Mouse (Mus musculus): ENCODE measurements at regions not wholly inside any gene's neighbourhood (a gene's known extent, or its start where the extent isn't known, plus 50 kb on each side); places are given as distances from the start of the nearest gene placed in this dataset.
A peak's percentile ranks its signal among the peaks of the same experiment; 100 is the strongest.

- no peak for DNase-seq
These were observed 304.1 kb upstream of the Klf3 start for GRCm38 (mm10) chr5:64499131-64499530.

GRCm38 (mm10) chr5:64500413-64500812, 302.8 kb upstream of the Klf3 start:
- no peak for DNase-seq

GRCm38 (mm10) chr5:64500866-64501265, 302.3 kb upstream of the Klf3 start:
- peak; percentile 30 for DNase-seq

GRCm38 (mm10) chr5:64501746-64502145, 301.4 kb upstream of the Klf3 start:
- DNase-seq, result no peak

DNA sequence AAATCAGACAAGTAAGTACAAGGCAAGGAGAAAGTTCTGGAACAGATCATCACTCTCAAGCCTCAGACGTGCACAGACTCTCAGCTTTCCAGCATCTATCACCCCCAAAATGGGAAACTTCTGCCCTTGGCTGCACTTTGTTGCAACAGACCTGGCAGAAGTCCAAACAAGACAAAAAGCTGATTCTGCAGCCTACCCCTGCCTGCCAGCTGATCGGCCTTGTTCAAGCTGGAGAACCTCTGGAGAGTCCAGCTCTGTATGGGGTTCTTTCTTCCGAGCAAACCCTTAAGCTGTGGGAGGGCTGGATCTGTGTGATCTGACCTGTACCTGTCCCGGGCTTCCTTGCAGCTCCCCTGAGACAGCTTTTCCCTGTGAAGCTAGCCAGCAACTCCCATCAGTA, 299.7 kb upstream of the Klf3 start:
- peak; percentile 87 for DNase-seq

GRCm38 (mm10) chr5:64504507-64504906, 298.7 kb upstream of the Klf3 start:
- peak; percentile 27 for DNase-seq

DNA sequence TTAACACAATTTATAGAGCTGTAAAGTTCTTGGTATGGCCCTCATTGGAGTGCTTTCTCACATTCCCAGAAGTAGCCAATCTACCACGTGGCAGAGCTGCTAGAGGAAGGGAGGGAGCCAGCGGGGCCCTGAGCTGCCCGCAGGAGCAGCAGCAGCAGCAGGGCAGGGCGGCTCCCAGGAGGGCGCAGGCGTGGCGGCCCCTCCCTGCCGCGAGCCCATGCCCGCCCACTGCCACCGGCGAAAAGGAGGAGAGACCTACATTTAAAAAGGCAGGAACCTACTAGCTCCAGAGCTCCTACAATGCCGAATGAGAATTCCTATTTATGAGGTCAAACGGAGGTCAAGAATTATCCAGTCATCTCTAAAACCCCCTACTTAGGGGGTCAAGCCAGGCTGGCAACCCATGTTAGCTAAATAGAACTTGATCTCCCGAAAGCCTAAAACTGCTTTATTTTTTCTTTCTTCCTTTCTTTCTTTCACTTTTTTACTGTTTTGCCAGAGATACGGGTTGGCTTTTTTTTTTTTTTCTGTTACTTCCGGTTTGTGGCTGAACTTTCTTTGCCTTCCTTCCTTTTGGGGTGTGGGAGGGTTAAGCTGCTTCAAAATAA, 297.9 kb upstream of the Klf3 start:
- DNase-seq, result peak; percentile 87

- peak; percentile 91 for DNase-seq
These were observed 297.2 kb upstream of the Klf3 start for GRCm38 (mm10) chr5:64505835-64506600.

GRCm38 (mm10) chr5:64508565-64508964, 294.6 kb upstream of the Klf3 start:
- peak; percentile 46 for DNase-seq

DNA sequence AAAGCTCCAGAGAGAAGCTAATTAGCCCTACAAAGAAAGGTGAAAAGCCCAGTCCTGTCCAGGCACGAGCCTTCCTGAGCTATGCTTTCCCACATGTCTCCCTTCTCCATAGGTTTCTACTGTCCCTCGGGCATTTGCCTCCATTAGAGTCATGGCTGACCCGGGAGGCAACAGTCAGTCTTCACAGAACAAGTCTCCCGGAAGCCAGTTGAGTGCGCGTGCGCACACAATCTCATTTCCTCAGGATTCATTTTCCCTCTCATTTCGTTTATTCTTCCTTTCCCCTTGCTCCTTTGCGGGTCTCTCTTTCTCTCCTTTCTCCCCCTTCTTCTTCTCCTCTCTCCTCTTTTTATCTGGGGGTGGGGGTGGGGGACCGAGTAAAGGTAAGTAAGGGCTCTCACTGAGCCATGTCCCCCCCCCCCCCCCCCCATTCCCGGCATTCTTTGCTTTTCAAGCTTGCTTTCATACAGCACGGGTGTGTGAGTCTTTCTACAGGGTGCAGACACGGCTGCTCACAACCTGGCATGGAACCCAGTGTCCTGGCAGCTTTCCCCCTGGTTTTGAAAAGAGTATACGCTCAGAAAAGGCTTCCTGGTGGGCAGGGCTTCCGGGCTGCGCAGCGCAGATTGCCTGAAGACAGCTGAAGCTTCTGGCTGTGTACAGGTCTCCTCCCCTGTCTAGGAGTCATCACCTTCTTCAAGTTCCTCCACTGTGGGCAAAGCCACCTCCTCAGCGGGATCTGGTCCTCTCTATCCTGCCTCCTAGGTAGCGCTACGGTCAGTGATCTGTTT, 289.8 kb upstream of the Klf3 start:
- DNase-seq, result no peak

- DNase-seq, result no peak
These were observed 287.0 kb upstream of the Klf3 start for GRCm38 (mm10) chr5:64516115-64516665.

- no peak for DNase-seq
These were observed 285.9 kb upstream of the Klf3 start for GRCm38 (mm10) chr5:64517241-64517640.

- DNase-seq, result peak; percentile 84
These were observed 285.4 kb upstream of the Klf3 start for GRCm38 (mm10) chr5:64517835-64518234.

DNA sequence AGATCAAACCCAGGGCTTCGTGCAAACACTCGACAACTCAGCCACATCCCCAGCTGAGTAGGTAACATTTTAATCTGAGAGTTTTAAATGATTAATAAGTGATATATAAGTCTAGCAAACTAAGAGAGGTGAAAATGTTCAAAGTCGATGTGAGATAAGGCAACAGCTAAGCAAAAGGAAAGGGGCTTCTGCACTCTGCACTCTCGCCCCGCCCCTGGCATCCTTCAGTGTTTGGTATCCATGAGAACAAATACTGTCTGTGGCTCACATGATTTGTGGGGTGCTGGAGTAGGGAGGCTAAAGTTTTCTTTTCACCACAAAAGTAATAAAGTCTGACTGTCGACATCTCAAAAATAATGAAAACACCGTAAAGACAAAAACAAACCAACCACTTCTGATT, 284.2 kb upstream of the Klf3 start:
- peak; percentile 25 for DNase-seq

GRCm38 (mm10) chr5:64519731-64520130, 283.5 kb upstream of the Klf3 start:
- DNase-seq, result peak; percentile 19

GRCm38 (mm10) chr5:64521401-64521800, 281.8 kb upstream of the Klf3 start:
- no peak for DNase-seq

- DNase-seq, result no peak
These were observed 281.2 kb upstream of the Klf3 start for GRCm38 (mm10) chr5:64521969-64522368.

DNA sequence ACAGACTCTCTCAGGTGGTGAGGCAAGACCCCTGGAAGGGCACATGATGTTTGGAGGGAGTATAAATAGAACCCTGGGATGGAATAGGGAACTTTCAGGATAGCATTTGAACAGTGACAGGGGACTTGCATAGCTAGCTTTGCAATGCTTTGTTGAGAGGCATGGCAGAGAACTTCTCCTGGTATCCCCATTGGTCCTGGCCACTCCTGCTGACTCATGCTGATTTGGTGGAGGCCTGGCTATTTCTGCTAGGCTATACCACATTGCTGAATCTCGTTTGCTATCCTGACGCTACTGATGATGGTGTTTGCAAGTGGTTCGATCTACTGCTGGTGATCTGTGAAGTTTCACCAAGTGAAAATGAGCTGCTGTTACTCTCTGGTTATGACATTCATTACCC, 276.7 kb upstream of the Klf3 start:
- no peak for DNase-seq

DNA sequence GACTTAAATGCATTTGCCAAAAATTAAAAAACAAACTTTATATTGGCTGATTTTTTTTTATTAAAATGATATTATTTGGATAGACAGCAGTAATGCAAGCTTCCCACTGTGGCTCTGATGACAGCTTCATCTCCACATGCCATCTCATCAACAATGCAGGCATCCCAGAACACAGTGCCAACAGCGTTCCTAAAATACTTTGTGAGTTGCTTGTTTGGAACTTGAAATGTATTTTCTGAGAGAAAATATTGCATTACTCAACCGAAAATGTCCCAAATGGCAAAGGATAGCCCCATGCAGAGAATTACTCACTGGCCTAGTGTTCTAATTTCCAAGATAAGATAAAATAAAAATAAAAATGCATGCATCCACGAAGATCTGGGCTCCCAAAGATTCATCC, 275.2 kb upstream of the Klf3 start:
- no peak for DNase-seq

- no peak for DNase-seq
These were observed 268.8 kb upstream of the Klf3 start for GRCm38 (mm10) chr5:64534371-64534770.

DNA sequence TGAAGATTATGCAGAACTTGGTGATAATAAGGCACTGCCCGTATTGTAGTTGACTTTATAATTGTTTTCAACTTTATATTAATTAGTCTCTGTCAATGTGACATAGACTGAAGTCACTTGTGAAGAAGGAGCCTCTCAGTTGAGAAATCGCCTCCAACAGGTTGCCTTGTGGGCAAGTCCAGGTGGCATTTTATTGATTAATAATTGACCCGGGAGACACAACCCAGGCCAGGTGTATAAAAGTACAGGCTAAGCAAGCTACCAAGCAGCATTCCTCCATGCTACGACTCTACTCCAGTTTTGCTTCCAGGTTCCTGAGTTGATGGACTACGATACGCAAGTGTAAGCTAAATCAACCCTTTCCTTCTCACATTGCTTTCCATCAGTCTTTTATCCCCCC, 268.2 kb upstream of the Klf3 start:
- no peak for DNase-seq

- DNase-seq, result no peak
These were observed 267.6 kb upstream of the Klf3 start for GRCm38 (mm10) chr5:64535546-64535945.

Data from adrenal gland, postnatal 14 days (tissue).